Mouse (Mus musculus): ENCODE measurements at regions not wholly inside any gene's neighbourhood (a gene's known extent, or its start where the extent isn't known, plus 50 kb on each side); places are given as distances from the start of the nearest gene placed in this dataset.

DNA sequence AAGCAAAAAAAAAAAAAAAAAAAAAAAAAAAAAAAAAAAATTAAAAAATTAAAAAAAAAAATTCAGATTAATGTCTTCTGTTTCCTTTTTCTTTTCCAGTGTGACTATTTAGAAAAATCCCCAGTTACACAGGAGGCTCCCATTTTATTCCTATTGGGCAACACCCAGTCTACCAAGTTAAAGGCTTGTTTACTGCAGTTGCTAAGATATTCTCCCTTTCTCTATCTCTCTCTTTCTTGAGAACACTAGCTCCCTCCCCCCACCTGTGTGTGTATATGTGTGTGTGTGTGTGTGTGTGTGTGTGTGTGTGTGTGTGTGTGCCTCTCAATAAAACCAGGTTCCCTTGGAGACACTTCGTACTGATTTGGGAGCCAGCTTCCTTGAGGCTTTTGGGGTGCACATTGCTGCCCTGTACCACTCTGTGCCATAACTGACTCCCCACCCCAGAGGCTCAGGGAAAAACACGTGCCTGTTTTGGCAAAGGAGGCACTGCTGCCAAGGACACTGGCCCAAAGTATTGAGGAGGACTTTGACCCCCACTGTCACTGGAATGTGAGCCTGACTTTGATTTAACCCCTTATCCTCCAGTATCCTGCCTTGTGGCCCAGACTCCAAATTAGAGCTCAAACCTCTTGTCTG is 50.3 kb downstream of the Anapc15-ps start:
- TF ChIP-seq CTCF (IDR thresholded peaks at IDR 0.05; ENCODE audit: low read depth): no peak
- WGBS: 7% methylated on average over 2 of the region's 2 CpGs
- Histone ChIP-seq H3K36me3 (ENCODE audit: insufficient read depth, low read length) (no peaks in the 10 kb centered on the region), H3K27ac (no peak overlapping the region), H3K4me1 (ENCODE audit: insufficient read depth, low read length) (no peaks in the 10 kb centered on the region), H3K9ac (replicated peaks; ENCODE audit: low read length) (no peak overlapping the region), H3K4me3 (ENCODE audit: low read length) (no peak overlapping the region), H3K4me2 (ENCODE audit: low read depth, low read length) (no peak overlapping the region), H3K9me3 (ENCODE audit: low read length) (no peaks in the 10 kb centered on the region), H3K27me3 (ENCODE audit: insufficient read depth, low read length) (no peaks in the 10 kb centered on the region)
- ATAC-seq (peak; percentile 87), DNase-seq (ENCODE audit: low spot score) (peak; percentile 71)

DNA sequence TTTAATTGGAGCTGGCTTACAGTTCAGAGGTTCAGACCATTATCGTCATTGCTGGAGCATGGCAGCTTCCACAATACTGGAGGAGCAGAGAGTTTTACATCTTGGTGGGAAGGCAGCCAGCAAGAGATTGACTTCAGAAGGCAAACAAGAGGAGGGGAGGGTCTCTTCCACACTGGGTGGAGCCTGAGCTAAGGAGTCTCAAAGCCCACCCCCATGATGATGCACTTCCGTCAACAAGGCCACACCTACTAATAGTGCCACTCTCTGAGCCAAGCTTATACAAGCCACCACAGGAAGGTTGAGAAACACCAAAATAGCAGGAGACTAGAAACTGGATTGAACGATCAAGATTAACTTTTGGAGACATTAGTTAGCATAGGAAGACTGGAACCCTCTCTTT is 52.5 kb downstream of the Anapc15-ps start:
- no peaks in the 10 kb centered on the region for H3K4me1 ChIP-seq (ENCODE audit: insufficient read depth, low read length)
- no peaks in the 10 kb centered on the region for H3K36me3 ChIP-seq (ENCODE audit: insufficient read depth, low read length)
- DNase-seq (ENCODE audit: low spot score) (no peak), ATAC-seq (no peak)
- H3K27me3 ChIP-seq (ENCODE audit: insufficient read depth, low read length): no peaks in the 10 kb centered on the region
- H3K9ac ChIP-seq (replicated peaks; ENCODE audit: low read length): no peak overlapping the region
- H3K4me3 ChIP-seq (ENCODE audit: low read length): no peak overlapping the region
- WGBS: 79% methylated on average over 3 of the region's 3 CpGs
- H3K4me2 ChIP-seq (ENCODE audit: low read depth, low read length): no peak overlapping the region
- TF ChIP-seq CTCF (IDR thresholded peaks at IDR 0.05; ENCODE audit: low read depth): no peak
- H3K27ac ChIP-seq: no peak overlapping the region
- no peaks in the 10 kb centered on the region for H3K9me3 ChIP-seq (ENCODE audit: low read length)

GRCm38 (mm10) chr10:95619601-95620000 is 53.6 kb downstream of the Anapc15-ps start:
- no peak for TF ChIP-seq CTCF (IDR thresholded peaks at IDR 0.05; ENCODE audit: low read depth)

DNA sequence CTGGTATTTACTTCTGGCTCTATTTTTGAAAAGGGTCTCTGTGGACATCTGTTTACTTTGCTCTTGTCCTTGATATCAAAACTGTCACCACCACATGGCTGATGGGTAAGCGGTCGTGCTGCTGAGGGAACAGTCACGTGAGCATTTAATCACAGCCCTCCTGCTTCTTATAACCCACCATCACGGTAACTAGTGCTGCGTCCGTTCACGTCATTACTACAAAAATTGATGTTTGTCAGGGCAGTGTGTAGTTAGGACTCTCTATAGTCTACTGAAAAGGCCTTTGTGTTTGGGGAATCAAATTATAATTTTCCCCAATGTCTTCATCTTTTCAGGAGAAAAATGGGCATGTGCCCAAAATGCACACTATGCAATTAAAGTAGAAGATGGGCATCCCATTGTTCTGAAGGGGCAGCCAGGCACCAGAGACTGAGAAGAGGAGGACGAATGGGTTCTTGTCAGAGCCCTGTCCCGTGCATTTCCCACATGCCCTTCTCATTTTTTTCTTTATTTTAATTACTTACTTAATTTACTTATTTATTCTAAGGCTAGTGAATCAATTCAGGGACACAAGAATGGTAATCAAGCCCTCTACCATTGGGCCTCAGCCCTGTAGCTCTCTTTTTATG is 54.6 kb upstream of the Nudt4 start:
- 42% methylated on average over 9 of the region's 9 CpGs for WGBS
- no peak for TF ChIP-seq CTCF (IDR thresholded peaks at IDR 0.05; ENCODE audit: low read depth)
- Histone ChIP-seq H3K4me1 (ENCODE audit: insufficient read depth, low read length) (no peaks in the 10 kb centered on the region), H3K36me3 (ENCODE audit: insufficient read depth, low read length) (no peaks in the 10 kb centered on the region), H3K9ac (replicated peaks; ENCODE audit: low read length) (no peak overlapping the region), H3K4me2 (ENCODE audit: low read depth, low read length) (no peak overlapping the region), H3K9me3 (ENCODE audit: low read length) (no peaks in the 10 kb centered on the region), H3K27ac (no peak overlapping the region), H3K27me3 (ENCODE audit: insufficient read depth, low read length) (no peaks in the 10 kb centered on the region), H3K4me3 (ENCODE audit: low read length) (no peak overlapping the region)
- DNase-seq (ENCODE audit: low spot score): no peak
- ATAC-seq: no peak

More at GRCm38 (mm10) chr10:95619601-95620000, 53.6 kb downstream of the Anapc15-ps start:
- no peaks in the 10 kb centered on the region for H3K9me3 ChIP-seq (ENCODE audit: low read length)
- H3K4me1 ChIP-seq (ENCODE audit: insufficient read depth, low read length): no peaks in the 10 kb centered on the region
- H3K36me3 ChIP-seq (ENCODE audit: insufficient read depth, low read length): no peaks in the 10 kb centered on the region
- H3K27me3 ChIP-seq (ENCODE audit: insufficient read depth, low read length): no peaks in the 10 kb centered on the region
- ATAC-seq (peak; percentile 65; the same call in 1 of the 2 replicates), DNase-seq (ENCODE audit: low spot score) (peak; percentile 61)
- WGBS: 9% methylated on average over 10 of the region's 10 CpGs
- H3K27ac ChIP-seq: no peak overlapping the region
- no peak overlapping the region for H3K4me3 ChIP-seq (ENCODE audit: low read length)
- no peak overlapping the region for H3K9ac ChIP-seq (replicated peaks; ENCODE audit: low read length)
- H3K4me2 ChIP-seq (ENCODE audit: low read depth, low read length): peak overlapping the region; percentile 37

DNA sequence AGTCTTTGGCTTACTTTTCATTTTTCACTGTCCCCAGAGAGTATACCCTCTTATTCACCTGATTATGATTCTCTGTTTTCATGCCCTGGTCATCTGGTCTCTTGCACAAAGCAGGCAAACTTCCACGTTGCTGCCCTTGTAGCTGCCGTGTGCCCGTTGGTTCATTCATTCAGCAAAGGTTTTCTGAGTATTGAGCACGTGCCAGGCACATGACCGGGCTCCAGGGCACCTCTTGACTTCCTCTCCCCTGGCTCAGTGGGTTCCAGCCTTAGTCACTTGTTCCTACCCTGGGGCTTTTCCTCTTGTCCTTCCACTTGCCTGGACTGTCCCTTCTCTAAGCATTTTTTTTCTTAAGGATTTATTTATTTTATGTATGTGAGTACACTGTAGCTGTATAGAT is 52.9 kb upstream of the Nudt4 start:
- H3K9me3 ChIP-seq (ENCODE audit: low read length): no peaks in the 10 kb centered on the region
- DNase-seq (ENCODE audit: low spot score) (no peak), ATAC-seq (no peak)
- no peak overlapping the region for H3K27ac ChIP-seq
- no peaks in the 10 kb centered on the region for H3K36me3 ChIP-seq (ENCODE audit: insufficient read depth, low read length)
- no peaks in the 10 kb centered on the region for H3K4me1 ChIP-seq (ENCODE audit: insufficient read depth, low read length)
- no peaks in the 10 kb centered on the region for H3K27me3 ChIP-seq (ENCODE audit: insufficient read depth, low read length)
- no peak overlapping the region for H3K9ac ChIP-seq (replicated peaks; ENCODE audit: low read length)
- no peak overlapping the region for H3K4me2 ChIP-seq (ENCODE audit: low read depth, low read length)
- no peak overlapping the region for H3K4me3 ChIP-seq (ENCODE audit: low read length)
- TF ChIP-seq CTCF (IDR thresholded peaks at IDR 0.05; ENCODE audit: low read depth): no peak
- 53% methylated on average over 5 of the region's 5 CpGs for WGBS

DNA sequence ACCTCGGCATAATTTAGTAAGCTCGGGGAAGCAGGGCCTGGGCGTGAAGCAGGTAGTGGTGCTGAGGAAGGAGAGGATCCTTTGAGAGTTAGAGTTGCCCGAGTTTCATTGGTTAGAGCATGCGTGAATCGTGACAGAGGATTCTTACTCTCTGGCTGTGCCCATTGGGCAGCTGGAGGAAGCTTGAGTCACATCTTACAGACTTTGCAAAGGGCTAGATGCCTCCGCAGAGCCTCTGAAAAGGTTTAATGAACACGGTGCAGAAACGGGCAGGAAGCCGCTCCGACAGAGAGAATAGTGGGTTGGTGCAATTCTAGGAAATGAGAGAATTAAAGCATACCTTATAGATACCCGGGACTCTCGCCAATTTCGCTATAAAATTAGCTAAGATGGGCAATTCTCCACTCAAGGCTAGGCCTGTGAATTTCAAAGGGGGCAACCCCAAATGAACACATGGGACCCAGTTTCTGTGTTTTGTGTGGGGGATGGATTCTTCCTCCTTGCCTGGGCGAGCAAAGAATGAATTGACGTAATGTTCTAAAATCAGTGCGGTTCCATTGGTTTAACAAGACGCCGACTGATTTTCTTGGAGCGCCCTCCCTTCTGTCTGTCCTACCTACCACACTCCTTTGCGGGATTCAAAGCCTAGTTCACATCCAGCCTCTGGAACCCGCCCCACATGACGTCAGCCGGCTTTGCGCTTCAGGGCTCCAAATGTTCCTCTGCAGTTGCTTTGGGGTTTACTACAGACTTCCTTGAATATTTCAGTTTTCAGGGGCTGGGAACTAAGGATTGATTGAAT is 52.1 kb upstream of the Nudt4 start:
- Histone ChIP-seq H3K4me3 (ENCODE audit: low read length) (no peak overlapping the region), H3K27ac (no peak overlapping the region), H3K4me1 (ENCODE audit: insufficient read depth, low read length) (0 out of 2 replicates have a peak, but pooled peaks cover 2% of the 10 kb centered on the region), H3K36me3 (ENCODE audit: insufficient read depth, low read length) (no peaks in the 10 kb centered on the region), H3K27me3 (ENCODE audit: insufficient read depth, low read length) (no peaks in the 10 kb centered on the region), H3K4me2 (ENCODE audit: low read depth, low read length) (no peak overlapping the region), H3K9ac (replicated peaks; ENCODE audit: low read length) (no peak overlapping the region), H3K9me3 (ENCODE audit: low read length) (no peaks in the 10 kb centered on the region)
- no peak for ATAC-seq
- no peak for TF ChIP-seq CTCF (IDR thresholded peaks at IDR 0.05; ENCODE audit: low read depth)
- 76% methylated on average over 25 of the region's 25 CpGs for WGBS
- DNase-seq (ENCODE audit: low spot score): no peak

Data from hindbrain, postnatal 0 days (tissue).